Mouse (Mus musculus) thymus, postnatal 10 days (tissue): ENCODE measurements around the gene Aox2.

Experiments used
- DNase-seq, 2 experiments: peaks; one replicate each; pipeline ENCODE4 v3.0.0; 2021; ENCODE audit warnings: low spot score in 2 of 2

The Aox2 gene

DNA sequence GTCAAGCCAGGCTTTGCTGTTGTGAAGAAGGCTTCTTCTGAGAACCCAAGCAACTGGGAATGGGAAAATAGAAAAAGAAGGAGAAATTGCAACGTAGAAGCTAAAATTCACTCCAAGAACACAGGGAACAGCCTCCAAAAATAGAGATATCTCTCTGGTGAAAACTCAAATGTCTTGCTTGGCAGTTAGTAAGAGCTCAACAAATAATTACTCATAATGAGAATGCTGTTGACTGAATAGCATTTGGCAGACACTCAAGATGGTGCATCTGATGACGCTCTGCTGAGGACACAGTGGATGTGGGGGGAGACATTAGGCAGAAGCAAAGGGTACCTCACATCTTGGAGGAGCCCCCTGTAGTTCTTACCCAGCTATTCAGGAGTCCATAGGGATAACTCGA is 10.0 kb downstream of the Aox2 start:
- no peak for DNase-seq

DNA sequence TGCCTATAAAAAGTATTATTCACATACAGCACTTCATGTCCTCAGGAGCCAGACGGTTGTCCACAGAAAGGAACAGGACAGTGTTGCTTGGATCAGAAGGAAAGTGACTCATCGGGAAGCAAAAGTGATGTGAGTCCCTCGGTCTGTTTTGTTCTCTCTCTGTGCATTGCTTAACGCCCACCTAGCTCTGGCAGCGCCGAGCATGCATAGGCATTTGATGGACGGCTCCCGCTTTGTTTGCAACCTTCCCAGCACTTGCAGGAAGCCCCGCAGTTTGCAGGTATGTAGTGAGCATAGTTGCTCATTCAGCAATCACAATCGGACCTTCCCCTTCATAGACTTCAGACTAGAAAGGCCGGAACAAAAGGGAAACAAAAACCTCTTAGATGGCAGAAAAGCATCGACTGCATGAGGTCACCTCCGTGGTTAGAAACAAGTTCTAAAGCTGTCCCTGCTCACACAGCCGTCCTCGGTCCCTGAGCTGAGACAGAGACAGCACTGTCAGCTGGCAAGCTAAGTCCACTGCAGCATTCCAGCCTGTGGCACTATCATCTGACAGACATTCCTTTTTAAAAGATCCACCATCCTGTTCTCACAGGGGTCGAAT is 11.8 kb downstream of the Aox2 start:
- no peak for DNase-seq

DNA sequence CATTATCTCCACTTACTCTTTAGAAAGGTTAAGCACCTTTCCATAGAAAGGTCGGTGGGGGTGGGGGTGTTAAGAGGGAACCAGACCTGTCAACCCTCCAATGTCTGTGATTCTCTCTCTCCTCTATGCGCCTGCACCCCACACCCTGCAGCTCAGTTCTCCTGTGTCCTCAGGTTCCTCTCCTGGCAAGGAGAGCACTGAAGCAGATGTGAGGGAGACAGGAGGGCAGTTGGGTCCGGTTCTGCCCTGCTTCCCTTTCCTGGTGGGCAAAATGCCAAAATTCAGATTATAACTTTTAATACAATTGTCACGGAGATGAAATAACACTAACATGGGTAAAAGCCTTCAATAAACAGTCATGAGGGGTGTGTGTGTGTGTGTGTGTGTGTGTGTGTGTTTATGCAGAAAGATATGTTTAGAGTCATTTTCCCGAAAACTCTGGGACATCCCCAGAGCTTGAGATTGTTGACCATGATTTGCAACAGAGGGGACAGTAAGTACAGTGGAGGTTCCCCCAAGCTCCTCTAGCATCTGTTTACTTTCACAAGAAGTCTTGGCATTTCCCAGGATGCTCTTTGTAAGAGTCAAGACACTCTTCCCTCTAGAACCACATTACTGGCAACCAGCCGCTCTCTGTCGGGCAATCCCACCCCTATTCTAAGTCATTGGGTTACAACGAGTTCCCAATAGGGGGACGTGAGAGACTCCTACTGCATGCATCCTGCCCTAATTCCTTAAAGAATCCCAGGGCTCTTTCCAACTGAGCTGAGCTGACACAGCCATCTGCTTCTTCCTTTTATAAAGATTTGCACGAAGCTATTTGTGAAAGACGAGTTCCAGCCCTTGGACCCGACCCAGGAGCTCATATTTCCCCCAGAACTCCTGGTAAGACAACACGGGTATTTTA is 13.5 kb downstream of the Aox2 start:
- DNase-seq = no peak

DNA sequence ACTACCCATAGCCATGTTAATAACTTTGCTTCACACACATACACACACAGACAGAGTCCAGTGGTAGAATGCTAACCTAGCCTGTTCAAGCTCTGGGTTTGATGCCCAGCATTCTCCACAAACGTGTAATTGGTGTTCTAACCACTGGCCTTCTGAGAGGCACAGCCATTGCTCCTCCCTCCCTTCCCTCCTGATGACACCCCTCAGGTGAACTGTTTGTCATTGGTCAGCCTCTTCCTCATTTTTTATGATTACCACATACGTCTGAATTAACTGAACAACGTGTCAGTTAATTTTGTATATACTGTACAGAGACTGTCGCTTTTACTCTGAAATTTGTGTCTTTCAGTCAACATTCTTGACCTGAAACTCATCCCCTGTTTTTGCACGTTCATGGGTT is 16.6 kb downstream of the Aox2 start:
- DNase-seq = no peak

DNA sequence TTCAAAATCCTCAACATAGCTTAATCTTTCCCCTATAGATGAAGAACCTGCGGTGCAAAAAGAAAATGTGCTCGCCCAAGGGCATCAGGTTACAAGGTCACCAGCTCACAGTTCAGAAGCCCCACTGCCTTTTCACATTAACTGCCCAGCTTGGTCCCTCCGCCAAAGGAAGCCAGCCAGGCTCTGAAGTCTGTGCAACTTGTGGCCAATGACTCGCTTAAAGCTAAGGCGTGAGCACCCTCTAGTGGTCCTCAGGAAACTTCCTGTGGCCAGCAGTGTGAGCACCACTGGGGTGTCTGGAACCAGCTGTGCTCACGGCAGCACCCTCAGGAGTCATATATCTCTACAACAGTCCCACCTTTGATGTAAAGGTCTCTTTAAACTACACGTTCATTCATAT is 18.2 kb downstream of the Aox2 start:
- peak; percentile 47 to 71 for DNase-seq

DNA sequence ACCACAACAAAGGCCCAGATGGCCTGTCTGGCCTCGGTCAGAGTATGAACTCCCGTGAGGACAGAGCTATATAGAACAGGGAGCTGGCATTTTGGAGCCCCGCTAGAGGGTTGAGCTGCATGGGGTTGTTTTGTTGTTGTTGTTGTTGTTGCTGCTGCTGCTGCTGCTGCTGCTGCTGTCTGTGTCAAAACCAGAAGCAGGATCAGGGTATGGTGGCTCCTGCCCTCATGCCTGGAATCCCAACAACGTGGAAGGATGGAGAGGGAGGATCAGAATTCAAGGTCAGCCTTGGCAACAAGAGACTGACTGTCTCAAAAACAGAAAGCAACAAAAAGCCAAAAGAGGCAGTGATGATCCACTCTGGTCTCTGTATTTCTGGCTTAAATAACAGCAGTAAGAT is 18.7 kb downstream of the Aox2 start:
- no peak for DNase-seq

DNA sequence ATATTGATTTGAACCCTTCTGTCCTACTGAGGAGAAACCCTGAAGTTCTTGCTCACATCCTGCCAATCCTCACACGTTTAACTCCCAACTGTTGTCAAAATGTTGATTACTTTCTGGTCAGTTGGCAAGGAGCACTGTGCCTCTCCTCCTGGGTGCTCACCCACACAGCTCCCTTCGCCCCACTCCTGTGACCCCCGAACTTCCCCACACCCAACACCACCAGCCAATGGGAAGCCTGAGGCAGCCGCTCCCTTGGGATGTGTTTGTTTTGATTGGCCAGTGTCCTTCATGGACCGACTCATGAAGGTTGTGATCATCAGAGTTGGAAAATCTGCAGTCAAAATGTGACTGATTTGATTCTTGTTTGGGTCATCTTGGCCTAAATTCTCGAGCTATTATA is 20.2 kb downstream of the Aox2 start:
- DNase-seq = no peak

DNA sequence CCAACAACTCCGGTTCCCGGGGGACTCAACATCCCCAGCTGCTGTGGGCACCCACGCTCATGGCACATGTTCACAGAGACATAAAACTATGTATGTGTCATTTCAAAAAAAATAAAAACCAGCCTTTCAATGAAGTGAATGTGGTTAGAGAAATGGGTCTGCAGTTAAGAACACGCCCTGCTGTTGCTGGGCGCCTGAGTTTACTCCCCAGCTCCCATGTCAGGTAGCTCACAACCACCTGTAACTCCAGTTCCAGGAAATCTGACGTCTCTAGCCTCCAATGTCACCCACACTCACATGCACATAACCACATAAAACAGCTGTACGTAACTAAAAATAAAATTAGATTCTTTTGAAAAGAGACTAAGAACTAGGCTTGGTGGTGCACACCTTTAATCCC is 22.9 kb downstream of the Aox2 start:
- no peak for DNase-seq

DNA sequence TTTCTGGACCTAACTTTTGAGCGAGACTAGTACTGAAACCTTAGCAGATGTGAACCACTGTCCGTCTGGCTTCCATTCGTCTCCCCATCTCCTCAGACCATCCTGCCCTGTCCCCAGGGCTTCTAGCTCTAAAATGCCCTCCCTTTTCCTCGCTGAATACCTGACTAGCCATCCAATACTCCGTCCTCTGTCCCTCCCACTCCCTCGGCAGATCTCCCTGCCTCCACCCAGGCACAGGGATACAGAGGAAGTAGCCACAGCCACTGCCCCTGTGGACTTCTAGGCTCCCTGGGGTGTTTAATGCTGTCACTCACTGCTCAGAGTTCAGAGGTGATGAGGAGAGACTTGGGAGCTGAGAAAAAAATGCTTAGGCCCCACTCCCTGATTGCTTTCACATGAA is 23.9 kb downstream of the Aox2 start:
- no peak for DNase-seq

DNA sequence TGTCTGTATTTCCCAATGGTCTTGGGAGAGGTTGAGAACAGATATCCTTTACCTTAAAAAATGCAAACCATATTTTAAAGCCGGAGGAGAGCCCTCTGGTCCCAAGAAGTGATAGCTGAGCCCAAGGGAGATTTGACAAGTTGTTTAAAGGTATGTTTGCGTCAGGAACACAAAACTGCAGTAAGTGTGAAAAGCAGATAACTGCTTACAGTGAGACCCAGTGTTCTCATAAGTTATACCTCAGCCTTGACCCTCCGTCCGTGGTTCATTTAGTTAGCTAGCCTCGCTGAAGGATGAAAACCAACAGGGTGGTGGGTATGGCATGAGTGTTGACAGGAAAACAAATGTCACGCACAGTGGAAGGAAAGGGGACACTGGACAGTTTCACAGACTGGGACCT is 24.9 kb downstream of the Aox2 start:
- no peak for DNase-seq

DNA sequence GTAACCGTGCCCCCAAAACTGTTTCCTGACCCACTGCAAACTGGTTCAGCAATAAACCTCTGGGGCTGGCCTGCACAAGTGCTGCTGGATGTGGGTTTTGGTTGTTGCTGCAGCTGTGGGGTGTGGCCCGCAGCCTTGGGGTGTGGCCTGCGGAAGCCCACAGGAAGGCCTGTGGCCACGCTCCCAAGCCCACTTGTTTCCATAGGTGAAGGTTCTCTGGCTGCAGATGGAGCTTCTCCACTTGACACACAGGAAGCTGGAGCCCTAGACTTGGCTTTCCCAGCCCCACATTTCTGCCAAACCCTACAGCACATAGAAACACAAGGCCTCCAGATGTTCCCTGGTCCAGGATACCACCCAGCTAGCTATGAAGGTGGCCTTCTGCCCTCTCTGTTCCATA is 25.6 kb downstream of the Aox2 start:
- peak; percentile 68 to 69 for DNase-seq

DNA sequence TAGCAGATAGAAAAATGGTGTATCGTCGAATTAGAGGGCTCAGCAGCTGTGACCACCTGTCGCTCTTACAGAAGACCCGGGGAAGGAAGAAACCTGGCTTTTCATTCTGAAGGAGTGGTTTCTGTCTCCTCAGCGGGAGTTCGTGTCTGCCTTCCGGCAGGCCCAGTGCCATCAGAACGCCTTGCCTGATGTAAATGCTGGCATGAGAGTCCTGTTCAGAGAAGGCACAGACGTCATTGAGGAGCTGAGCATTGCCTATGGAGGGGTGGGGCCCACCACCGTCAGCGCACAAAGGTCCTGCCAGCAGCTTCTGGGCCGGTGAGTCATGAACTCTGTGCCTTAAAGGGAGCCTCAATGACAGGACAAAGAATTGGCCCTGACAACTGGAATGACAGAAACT is 26.2 kb downstream of the Aox2 start:
- DNase-seq = no peak

DNA sequence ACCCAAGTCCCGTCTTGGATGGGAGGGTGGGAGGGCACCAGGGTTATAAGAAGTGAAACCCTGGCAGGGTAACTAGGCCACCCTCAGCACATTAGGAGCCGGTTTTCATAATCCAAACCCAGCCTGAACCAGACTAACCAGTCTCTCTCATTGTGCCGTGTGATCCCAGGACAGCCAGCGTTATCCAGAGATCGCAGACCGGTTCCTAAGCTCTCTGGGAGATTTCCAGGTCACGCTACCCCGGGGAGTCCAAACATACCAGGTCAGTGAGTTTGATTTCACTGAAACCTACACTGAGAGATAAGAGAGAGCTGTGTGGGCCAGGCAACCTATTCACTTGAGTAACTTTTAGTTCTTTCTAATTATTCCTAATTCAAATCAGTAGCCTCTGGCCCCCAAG is 29.1 kb downstream of the Aox2 start:
- no peak for DNase-seq

DNA sequence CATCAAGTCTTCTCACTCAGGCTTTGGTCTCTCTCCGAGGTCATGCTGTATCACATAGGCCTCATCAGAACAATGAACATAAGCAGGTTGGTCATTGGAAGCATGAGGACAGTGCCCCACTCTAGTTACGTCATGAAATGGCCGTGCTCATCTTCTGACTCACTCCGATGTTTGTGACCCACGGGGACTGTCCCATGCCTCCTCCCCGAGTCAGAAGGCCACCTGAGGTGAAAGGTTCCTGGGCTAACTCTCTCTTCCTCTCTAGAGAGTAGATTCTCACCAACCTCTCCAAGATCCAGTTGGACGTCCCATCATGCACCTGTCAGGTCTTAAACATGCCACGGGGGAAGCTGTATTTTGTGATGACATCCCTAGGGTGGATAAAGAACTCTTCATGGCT is 30.5 kb downstream of the Aox2 start:
- DNase-seq = no peak

DNA sequence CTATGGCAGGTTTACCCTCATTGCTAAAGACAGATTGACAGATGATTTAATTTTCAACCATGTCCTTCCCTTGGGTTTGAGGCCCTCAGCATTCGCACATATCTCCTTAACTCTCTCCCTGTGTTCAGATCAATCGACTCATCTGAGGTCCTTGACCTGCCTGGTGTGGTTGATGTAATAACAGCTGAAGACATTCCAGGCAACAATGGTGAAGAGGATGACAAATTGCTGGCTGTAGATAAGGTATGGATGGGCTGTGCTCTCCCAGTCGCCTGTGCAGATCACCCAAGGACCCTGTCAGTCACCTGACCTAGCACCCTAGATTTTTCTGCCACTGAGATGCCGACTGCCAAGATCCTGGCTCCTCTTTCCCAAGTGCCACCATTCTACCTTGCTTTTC is 31.7 kb downstream of the Aox2 start:
- no peak for DNase-seq

DNA sequence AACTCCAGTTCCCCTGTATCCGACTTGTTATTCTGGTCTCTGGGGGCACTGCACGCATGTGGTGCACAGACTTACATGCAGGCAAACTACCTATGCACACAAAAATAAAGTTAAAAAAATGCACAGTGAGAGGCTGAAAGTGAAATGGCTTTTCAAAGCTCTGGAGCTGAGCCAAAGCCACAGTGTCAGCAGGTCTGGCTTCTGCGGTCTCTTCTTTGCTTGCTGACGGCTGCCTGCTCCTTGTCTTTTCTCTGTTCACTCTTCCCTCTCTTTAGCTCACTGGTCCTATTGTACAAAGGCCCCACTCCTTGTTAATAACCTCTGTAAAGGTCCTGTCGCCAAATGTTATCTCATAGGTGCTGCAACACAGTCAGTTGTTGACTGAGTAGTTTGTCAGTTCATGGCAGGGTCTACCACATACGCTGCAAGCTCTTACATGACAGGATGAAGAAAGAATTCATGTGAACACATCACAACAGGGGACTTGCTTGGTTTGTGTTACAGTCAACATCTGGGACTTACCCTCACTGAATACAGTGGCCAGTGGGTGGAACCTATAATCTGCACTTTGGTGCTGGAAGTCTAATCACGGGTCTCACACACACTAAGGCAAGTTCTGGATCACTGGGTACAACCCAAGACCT is 33.2 kb downstream of the Aox2 start:
- DNase-seq = no peak

DNA sequence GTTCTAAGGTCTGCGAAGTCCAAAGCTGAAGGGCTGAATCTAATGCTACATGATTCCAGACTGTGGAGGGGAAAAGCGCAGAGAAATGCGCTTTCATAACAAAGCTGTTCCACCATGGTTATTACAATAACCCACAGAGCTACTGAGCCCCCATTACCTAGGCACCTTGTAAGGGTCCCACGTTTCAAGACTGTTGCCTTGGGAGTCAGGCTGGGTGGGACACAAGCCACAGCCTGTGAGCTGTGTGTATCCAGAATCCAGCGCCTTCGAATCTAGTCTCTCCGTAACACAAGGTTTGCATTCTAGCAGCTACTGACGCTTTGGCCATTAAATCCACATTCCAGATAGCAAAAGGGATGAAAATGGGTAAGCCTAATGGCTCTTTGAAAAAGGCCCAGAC is 35.0 kb downstream of the Aox2 start:
- DNase-seq = no peak

DNA sequence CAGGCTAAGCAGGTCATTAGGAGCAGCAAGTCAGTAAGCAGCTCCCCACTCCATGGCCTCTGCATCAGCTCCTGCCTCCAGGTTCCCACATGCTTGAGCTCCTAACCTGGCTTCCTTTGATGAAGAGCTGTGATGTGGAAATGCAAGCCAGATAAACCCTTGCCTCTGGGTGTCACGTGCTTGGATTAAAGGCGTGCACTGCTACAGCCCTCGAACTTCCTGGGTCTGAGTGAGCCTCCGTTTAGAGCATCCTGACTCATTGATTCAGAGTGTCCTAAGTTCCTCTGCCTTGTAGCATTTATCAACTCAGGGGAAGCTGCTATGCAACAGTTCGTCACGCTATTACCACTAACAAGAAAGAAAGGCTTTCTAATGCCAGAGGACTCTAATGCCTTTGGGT is 37.4 kb downstream of the Aox2 start:
- no peak for DNase-seq

DNA sequence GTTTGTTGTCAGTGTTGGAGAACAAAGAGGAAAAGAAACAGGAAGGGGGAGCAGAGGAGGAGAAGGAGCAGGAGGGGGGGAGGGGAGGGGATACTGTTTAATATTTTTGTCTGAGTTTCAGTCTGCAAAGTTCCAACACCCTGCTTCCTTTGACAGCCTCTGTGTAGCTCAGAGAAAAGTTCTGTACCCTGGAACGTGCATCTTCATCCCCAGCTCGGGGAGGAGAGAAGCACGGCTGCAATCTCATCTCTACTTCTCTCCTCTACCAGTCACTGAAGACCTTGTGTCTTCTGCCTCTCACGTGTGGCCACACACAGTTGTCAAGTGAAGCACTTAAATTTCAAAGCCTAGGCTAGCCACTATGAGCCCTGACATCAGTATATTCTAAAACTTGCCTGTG is 55.1 kb downstream of the Aox2 start:
- no peak for DNase-seq

DNA sequence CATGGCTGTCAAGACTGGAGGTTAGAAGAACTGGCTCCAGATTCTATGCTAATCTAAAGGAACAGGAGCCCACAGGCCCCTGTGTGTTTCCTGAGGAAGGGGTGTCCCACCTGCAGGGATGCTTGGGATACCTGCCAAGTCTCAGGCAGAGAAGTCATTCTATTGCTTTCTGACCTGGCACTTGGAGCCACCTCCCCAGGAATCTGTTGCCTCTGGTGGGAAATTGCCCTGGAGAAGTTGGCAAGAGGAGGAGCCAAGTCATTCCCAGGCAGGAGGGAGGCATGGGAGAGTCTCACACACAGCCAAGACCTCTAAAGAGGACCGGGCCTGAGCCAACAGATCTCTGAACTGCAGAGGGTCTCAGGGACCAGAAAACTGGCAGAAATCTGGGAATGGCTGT is 61.8 kb downstream of the Aox2 start:
- no peak for DNase-seq

DNA sequence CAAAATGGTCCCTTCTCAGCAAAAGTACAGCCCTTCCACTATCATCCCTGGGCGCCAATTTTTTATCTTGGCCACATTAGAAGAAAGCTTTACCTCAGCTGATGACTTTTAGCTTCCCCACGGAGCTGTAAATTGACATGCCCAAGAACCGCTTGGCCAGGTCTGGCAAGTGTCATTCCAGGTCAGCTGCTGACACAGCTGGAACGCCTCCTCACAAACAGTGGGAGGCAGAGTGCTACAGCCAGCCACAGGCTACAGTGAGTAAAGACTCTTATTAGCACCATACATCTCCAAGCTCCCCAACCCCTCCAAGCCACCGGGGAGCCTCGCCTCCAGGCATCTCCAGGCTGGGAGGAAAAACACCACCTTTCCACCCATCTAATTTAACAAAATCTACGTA is 63.5 kb downstream of the Aox2 start:
- no peak for DNase-seq

DNA sequence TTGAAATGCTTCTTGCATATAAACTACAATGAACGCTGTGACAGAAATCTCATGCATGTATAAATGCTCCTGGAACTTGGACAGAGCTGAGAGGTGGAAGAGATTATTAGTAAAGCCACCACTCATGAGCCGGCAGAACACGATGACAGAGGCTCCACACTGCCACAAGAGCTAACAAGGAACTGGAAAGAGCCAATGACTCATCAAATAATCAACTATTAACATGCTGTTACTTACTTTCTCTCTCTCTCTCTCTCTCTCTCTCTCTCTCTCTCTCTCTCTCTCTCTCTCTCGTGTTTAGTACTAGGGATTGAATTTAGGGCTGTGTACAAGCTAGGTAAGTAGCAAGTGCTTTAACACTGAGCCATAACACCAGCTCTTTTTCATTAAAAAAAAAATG is 65.7 kb downstream of the Aox2 start:
- no peak for DNase-seq

DNA sequence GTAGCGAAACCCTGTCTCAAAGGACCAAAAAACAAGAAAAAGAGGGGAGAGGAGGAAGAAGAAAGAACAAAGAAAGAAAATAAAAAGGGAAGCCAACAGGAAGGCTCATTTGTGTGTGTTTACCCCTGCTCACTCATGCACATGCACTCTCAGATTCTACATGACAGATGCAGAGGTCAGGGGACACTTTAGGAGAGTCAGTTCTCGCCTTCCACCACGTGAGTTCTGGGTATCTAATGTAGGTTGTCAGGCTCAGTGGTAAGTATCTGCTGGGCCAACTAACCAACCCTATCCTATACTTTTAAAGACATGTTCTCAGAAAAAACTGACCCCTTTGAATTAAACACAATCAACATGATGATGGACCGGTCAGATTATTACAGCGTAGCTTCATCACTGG is 66.4 kb downstream of the Aox2 start:
- no peak for DNase-seq
